Mouse (Mus musculus): ENCODE measurements at regions not wholly inside any gene's neighbourhood (a gene's known extent, or its start where the extent isn't known, plus 50 kb on each side); places are given as distances from the start of the nearest gene placed in this dataset.

DNA sequence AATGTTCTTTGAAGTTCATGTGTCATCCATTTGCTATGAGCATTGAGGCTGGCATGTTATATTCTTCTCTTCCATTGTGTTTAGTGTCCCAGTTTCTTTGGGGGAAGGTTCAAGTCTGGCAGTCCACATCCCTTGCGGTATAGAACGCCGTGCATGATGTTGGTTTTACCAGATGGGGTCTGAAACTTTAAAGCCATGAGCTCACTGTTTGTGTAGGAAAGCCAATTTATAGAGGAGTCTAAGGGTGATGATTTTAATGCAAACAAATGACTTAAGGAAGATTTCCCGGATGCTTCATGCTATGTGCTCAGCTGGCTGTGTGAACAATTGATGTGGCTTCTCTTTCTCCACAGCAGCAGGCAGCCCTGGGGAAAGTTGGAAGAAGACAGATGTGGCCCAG, 104.0 kb upstream of the Hey2 start:
- TF ChIP-seq POLR2A (IDR thresholded peaks at IDR 0.05; ENCODE audit: low read depth, low read length): no peak
- TF ChIP-seq SIN3A (IDR thresholded peaks at IDR 0.05; ENCODE audit: low read length): no peak
- TF ChIP-seq ZC3H11A (IDR thresholded peaks at IDR 0.05; ENCODE audit: low read depth, low read length): no peak
- no peak for TF ChIP-seq JUN (IDR thresholded peaks at IDR 0.05; ENCODE audit: insufficient read depth, low read depth, low read length)
